In the genomic region with DNA sequence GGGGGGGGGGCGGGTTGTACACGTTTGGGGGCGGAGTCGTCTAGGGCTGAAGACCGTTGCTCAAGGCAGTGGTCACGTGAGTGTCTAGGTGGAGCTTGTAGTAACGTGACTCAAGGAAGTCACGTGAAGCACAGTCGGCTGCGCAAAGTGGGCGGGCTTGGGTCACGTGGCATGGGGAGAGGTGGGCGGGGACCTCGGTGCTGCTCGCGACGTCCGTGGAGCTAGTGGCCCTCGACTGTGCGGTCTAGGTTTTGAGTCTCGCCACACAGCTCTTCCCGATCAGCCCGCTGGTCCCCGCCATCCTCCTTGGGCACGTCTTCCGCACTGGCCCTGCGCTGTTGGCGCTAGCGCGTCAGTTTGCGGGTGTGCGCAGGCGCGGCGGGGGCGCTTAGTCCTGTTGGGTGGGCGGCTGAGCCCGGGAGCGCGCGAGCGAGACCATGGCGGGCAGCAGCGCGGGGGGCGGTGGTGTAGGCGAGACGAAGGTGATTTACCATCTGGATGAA, we compare ENCODE assay signal across 7 mouse cellular contexts. TPM values are rescaled to one million over a fixed set of nuclear protein-coding genes. Genes with fewer than 3 reads are reported as not detected.
DNase-seq lines count a peak whose midpoint lies in the region; ATAC-seq and TF ChIP-seq lines count a peak whose summit lies in the region.

A gene (plus strand): TSS at position 200 of the 503 bp plus-strand sequence.

- H3K4me1 ChIP-seq in intestine, embryonic 14.5 days (replicated peaks; ENCODE audit: control insufficient read depth, insufficient read depth, low read length) = peaks cover 30% of the 10 kb centered on the region
- H3K4me1 ChIP-seq in midbrain, embryonic 12.5 days = peaks cover 48% of the 10 kb centered on the region
- H3K4me1 ChIP-seq in small intestine, adult 2 months (ENCODE audit: control insufficient read depth, insufficient read depth, insufficient read length, low read length) = peaks cover 6% of the 10 kb centered on the region; the same call in 1 of the 2 replicates

- H3K9me3 ChIP-seq in intestine, embryonic 14.5 days (ENCODE audit: control insufficient read depth, low read length) = no peaks in the 10 kb centered on the region
- H3K9me3 ChIP-seq in midbrain, embryonic 12.5 days = no peaks in the 10 kb centered on the region

- no peak for TF ChIP-seq CTCF in small intestine, adult 2 months (IDR thresholded peaks at IDR 0.05; ENCODE audit: extremely low read depth, insufficient read length, insufficient replicate concordance, low read depth, low read length)

- H3K36me3 ChIP-seq in intestine, embryonic 14.5 days (ENCODE audit: control insufficient read depth, insufficient read depth, low read length) = peaks cover 32% of the 10 kb centered on the region
- H3K36me3 ChIP-seq in midbrain, embryonic 12.5 days = peaks cover 34% of the 10 kb centered on the region
- peaks cover 21% of the 10 kb centered on the region for H3K36me3 ChIP-seq in small intestine, adult 2 months (ENCODE audit: control insufficient read depth, insufficient read depth, low read length)

- DNase-seq in adrenal gland, adult 2 months = peak; percentile 93
- DNase-seq in embryo, embryonic 11 days = peak; percentile 97
- peak; percentile 90 for DNase-seq in gastrocnemius, postnatal 25 days
- peak; percentile 93 for DNase-seq in intestine, embryonic 14.5 days (ENCODE audit: low spot score)
- DNase-seq in left cerebral cortex, postnatal 4 days = peak; percentile 96

- H3K27me3 ChIP-seq in intestine, embryonic 14.5 days (replicated peaks; ENCODE audit: control insufficient read depth, insufficient read depth, low read length) = no peaks in the 10 kb centered on the region
- H3K27me3 ChIP-seq in midbrain, embryonic 12.5 days = no peaks in the 10 kb centered on the region
- H3K27me3 ChIP-seq in small intestine, adult 2 months (ENCODE audit: control insufficient read depth, insufficient read depth, low read length) = no peaks in the 10 kb centered on the region

- H3K9ac ChIP-seq in intestine, embryonic 14.5 days (ENCODE audit: low read length) = peak within 1 kb of the TSS; percentile 67
- peak within 1 kb of the TSS; percentile 82 for H3K9ac ChIP-seq in midbrain, embryonic 12.5 days (replicated peaks)

- peak within 1 kb of the TSS; percentile 82 for H3K4me3 ChIP-seq in intestine, embryonic 14.5 days (ENCODE audit: low read depth, low read length)
- peak within 1 kb of the TSS; percentile 79 for H3K4me3 ChIP-seq in midbrain, embryonic 12.5 days
- peak within 1 kb of the TSS; percentile 77 for H3K4me3 ChIP-seq in small intestine, adult 2 months (ENCODE audit: low read depth, low read length)

- peak; percentile 63; the same call in 1 of the 2 replicates for TF ChIP-seq POLR2A in small intestine, adult 2 months (IDR thresholded peaks at IDR 0.05; ENCODE audit: low read depth, low read length)

- ATAC-seq in intestine, embryonic 14.5 days (replicated peaks; ENCODE audit: low FRiP score, low TSS enrichment, low read depth) = peak; percentile 65
- ATAC-seq in midbrain, embryonic 12.5 days (ENCODE audit: low FRiP score, low read depth) = peak; percentile 61

- peak within 1 kb of the TSS; percentile 92 for H3K27ac ChIP-seq in intestine, embryonic 14.5 days (ENCODE audit: low read depth)
- peak within 1 kb of the TSS; percentile 96 for H3K27ac ChIP-seq in midbrain, embryonic 12.5 days (replicated peaks)
- H3K27ac ChIP-seq in small intestine, adult 2 months (ENCODE audit: insufficient read depth, low read depth, low read length) = peak within 1 kb of the TSS; percentile 72

- intact Hi-C loops in left cerebral cortex, postnatal 4 days (cut with DNase I) = no loop called here

- peak within 1 kb of the TSS; percentile 93 for H3K4me2 ChIP-seq in intestine, embryonic 14.5 days (ENCODE audit: low read length)
- H3K4me2 ChIP-seq in midbrain, embryonic 12.5 days (replicated peaks) = peak within 1 kb of the TSS; percentile 83

- WGBS in intestine, embryonic 14.5 days = under 1% methylated on average over 48 of the region's 48 CpGs
- WGBS in midbrain, embryonic 12.5 days = 1% methylated on average over 44 of the region's 48 CpGs
- WGBS in small intestine, adult 2 months = 1% methylated on average over 48 of the region's 48 CpGs

RNA-seq across cellular contexts. Expression of the gene that starts here (rescaled TPM):
- total RNA-seq in adrenal gland, adult 2 months (2021) = 10 to 100 TPM; 11.2 to 12.2 TPM
- 20.2 and 22.2 TPM in 2 replicates for polyA plus RNA-seq in adrenal gland, adult 2 months (2012; rRNA removed)
- 1 to 10 TPM; 3.7 to 4.1 TPM for total RNA-seq in gastrocnemius, postnatal 25 days (2021)
- polyA plus RNA-seq in intestine, embryonic 14.5 days (2014; fragmentation: Nextera tagmentation; extraction: Ambion mirVana) = 32.0 and 32.6 TPM in 2 replicates
- total RNA-seq in left cerebral cortex, postnatal 4 days (2021) = 10 to 100 TPM; 38.8 to 40.1 TPM
- polyA plus RNA-seq in midbrain, embryonic 12.5 days (2016; fragmentation: Nextera tagmentation; extraction: Ambion mirVana) = 45.3 and 49.2 TPM in 2 replicates
- polyA plus RNA-seq in small intestine, adult 2 months (2012; rRNA removed) = 5.2 and 7.4 TPM in 2 replicates

Comparison
In these comparisons a context has a peak if more than half of its experiments do, and no peak if none do; other contexts are left out.
1. Peak in every context shown above with its lines: DNase-seq, ATAC-seq, H3K4me3 ChIP-seq and H3K27ac ChIP-seq.